Mouse (Mus musculus) layer of hippocampus, adult 2 months (tissue): ENCODE results near the gene Slc35e3. TPM values are rescaled to one million over a fixed set of nuclear protein-coding genes. Genes with fewer than 3 reads are reported as not detected.

ENCODE experiments used
- DNase-seq, 2 experiments: peaks; one replicate each; pipeline ENCODE4 v3.0.0; 2022; ENCODE audit warnings: low spot score in 2 of 2
- H3K27ac ChIP-seq: fragments of 200-600 bp; 2 replicates; pipeline ENCODE4 v1.8.1; 2022
- H3K4me3 ChIP-seq: fragments of 200-600 bp; 2 replicates; pipeline ENCODE4 v1.8.1; 2022; ENCODE audit warnings: mild to moderate bottlenecking
- CTCF ChIP-seq: fragments of 200-600 bp; conservative IDR thresholded peaks from 2 replicates; pipeline ENCODE4 v1.8.1; 2022; ENCODE audit warnings: antibody characterized with exemption, mild to moderate bottlenecking, moderate library complexity
- total RNA-seq, 2 experiments: library from RNA; stranded (reverse); gene quantifications; 2 replicates each; pipeline ENCODE4 v1.2.3; 2021

The Slc35e3 gene
- total RNA-seq, 2 experiments from 2014 or later = 31.4 to 33.1 TPM

- Histone ChIP-seq H3K27ac (no peak overlapping the region), H3K4me3 (no peak overlapping the region)
- DNase-seq = no peak
- no peak for TF ChIP-seq CTCF
Measured at GRCm38 (mm10) chr10:117773106-117773720, 27.0 kb upstream of the Slc35e3 start.

GRCm38 (mm10) chr10:117772364-117773105, 26.4 kb upstream of the Slc35e3 start:
- no peak for TF ChIP-seq CTCF
- no peak overlapping the region for H3K27ac ChIP-seq
- DNase-seq = no peak
- no peak overlapping the region for H3K4me3 ChIP-seq

GRCm38 (mm10) chr10:117771131-117771510, 25.0 kb upstream of the Slc35e3 start:
- DNase-seq = no peak
- H3K27ac ChIP-seq = no peak overlapping the region
- no peak for TF ChIP-seq CTCF
- H3K4me3 ChIP-seq = no peak overlapping the region

- no peak overlapping the region for H3K27ac ChIP-seq
- no peak overlapping the region for H3K4me3 ChIP-seq
- no peak for DNase-seq
- TF ChIP-seq CTCF = no peak
Measured at GRCm38 (mm10) chr10:117770286-117771130, 24.3 kb upstream of the Slc35e3 start.

GRCm38 (mm10) chr10:117769541-117770285, 23.5 kb upstream of the Slc35e3 start:
- no peak overlapping the region for H3K4me3 ChIP-seq
- no peak for TF ChIP-seq CTCF
- DNase-seq = no peak
- no peak overlapping the region for H3K27ac ChIP-seq

GRCm38 (mm10) chr10:117768141-117768440, 21.9 kb upstream of the Slc35e3 start:
- no peak for DNase-seq
- H3K4me3 ChIP-seq = no peak overlapping the region
- no peak overlapping the region for H3K27ac ChIP-seq
- TF ChIP-seq CTCF = no peak

GRCm38 (mm10) chr10:117767286-117768140, 21.3 kb upstream of the Slc35e3 start:
- no peak for DNase-seq
- no peak overlapping the region for H3K4me3 ChIP-seq
- no peak overlapping the region for H3K27ac ChIP-seq
- no peak for TF ChIP-seq CTCF

GRCm38 (mm10) chr10:117766896-117767160, 20.7 kb upstream of the Slc35e3 start:
- no peak overlapping the region for H3K4me3 ChIP-seq

GRCm38 (mm10) chr10:117766111-117766895, 20.1 kb upstream of the Slc35e3 start:
- no peak overlapping the region for H3K4me3 ChIP-seq
- DNase-seq = no peak
- TF ChIP-seq CTCF = no peak
- H3K27ac ChIP-seq = no peak overlapping the region

More at GRCm38 (mm10) chr10:117766896-117767160, 20.7 kb upstream of the Slc35e3 start:
- DNase-seq = no peak
- no peak for TF ChIP-seq CTCF
- no peak overlapping the region for H3K27ac ChIP-seq

- DNase-seq = no peak
- TF ChIP-seq CTCF = no peak
- H3K27ac ChIP-seq = no peak overlapping the region
- H3K4me3 ChIP-seq = no peak overlapping the region
Measured at GRCm38 (mm10) chr10:117765116-117765894, 19.1 kb upstream of the Slc35e3 start.

GRCm38 (mm10) chr10:117764598-117764997, 18.4 kb upstream of the Slc35e3 start:
- no peak for DNase-seq
- Histone ChIP-seq H3K27ac (no peak overlapping the region), H3K4me3 (no peak overlapping the region)
- TF ChIP-seq CTCF = no peak
